In genomic region chr5:113800280-113800679, GRCm38 (mm10) we compare ENCODE assay signal across 8 mouse cellular contexts. TPM values are rescaled to one million over a fixed set of nuclear protein-coding genes. Genes with fewer than 3 reads are reported as not detected.
A peak's percentile ranks its signal among the peaks of the same experiment; 100 is the strongest.
DNase-seq lines count a peak whose midpoint lies in the region; ATAC-seq and TF ChIP-seq lines count a peak whose summit lies in the region.

Gene Tmem119 (minus strand): TSS chr5:113800516.

- no peaks in the 10 kb centered on the region for H3K27me3 ChIP-seq in heart, adult 2 months (ENCODE audit: control insufficient read depth, insufficient read depth, low read length)
- no peaks in the 10 kb centered on the region for H3K27me3 ChIP-seq in kidney, adult 2 months (replicated peaks; ENCODE audit: control insufficient read depth, insufficient read depth, low read length)
- peaks cover 19% of the 10 kb centered on the region; the same call in 1 of the 2 replicates for H3K27me3 ChIP-seq in liver, embryonic 13.5 days
- H3K27me3 ChIP-seq in neural tube, embryonic 15.5 days (replicated peaks): 0 out of 2 replicates have a peak, but pooled peaks cover 3% of the 10 kb centered on the region

- intact Hi-C loops in heart, adult 2 months (cut with DNase I): no loop called here

- no peaks in the 10 kb centered on the region for H3K79me2 ChIP-seq in heart, adult 2 months (replicated peaks; ENCODE audit: control insufficient read depth, insufficient read depth, low read length)

- no peaks in the 10 kb centered on the region for H3K4me1 ChIP-seq in heart, adult 2 months (ENCODE audit: control insufficient read depth, insufficient read depth, low read length)
- H3K4me1 ChIP-seq in kidney, adult 2 months (ENCODE audit: control insufficient read depth, insufficient read depth, low read length): no peaks in the 10 kb centered on the region
- H3K4me1 ChIP-seq in liver, embryonic 13.5 days (replicated peaks): peaks cover 27% of the 10 kb centered on the region
- peaks cover 8% of the 10 kb centered on the region for H3K4me1 ChIP-seq in neural tube, embryonic 15.5 days

- H3K9me3 ChIP-seq in liver, embryonic 13.5 days (replicated peaks): no peaks in the 10 kb centered on the region
- H3K9me3 ChIP-seq in neural tube, embryonic 15.5 days (replicated peaks): no peaks in the 10 kb centered on the region

- peak; percentile 42 to 69 for DNase-seq in adrenal gland, adult (ENCODE audit: inconsistent age in 2 of 2, low spot score in 1 of 2)
- DNase-seq in adrenal gland, adult 8-10 months: no peak
- DNase-seq in embryo, embryonic 11.5 days (ENCODE audit: low read depth, low spot score): peak; percentile 70
- peak; percentile 71 to 79 for DNase-seq in heart, adult 2 months
- peak; percentile 62 for DNase-seq in kidney, adult 2 months
- DNase-seq in liver, embryonic 13.5 days: no peak
- no peak for DNase-seq in cerebellum, adult 11-12 months

- H3K4me2 ChIP-seq in liver, embryonic 13.5 days: peak within 1 kb of the TSS; percentile 30
- peak within 1 kb of the TSS; percentile 27 for H3K4me2 ChIP-seq in neural tube, embryonic 15.5 days

- ATAC-seq in liver, embryonic 13.5 days (ENCODE audit: low read depth): peak; percentile 72
- no peak for ATAC-seq in neural tube, embryonic 15.5 days (ENCODE audit: low FRiP score)

- peak within 1 kb of the TSS; percentile 23; the same call in 1 of the 2 replicates for H3K9ac ChIP-seq in heart, adult 2 months (ENCODE audit: low read depth, low read length)
- H3K9ac ChIP-seq in liver, embryonic 13.5 days: no peak within 1 kb of the TSS
- 0 out of 2 replicates have a peak within 1 kb of the TSS, but pooled peaks have one; percentile 23 for H3K9ac ChIP-seq in neural tube, embryonic 15.5 days (replicated peaks)

- H3K36me3 ChIP-seq in heart, adult 2 months (ENCODE audit: control insufficient read depth, insufficient read depth, low read length): no peaks in the 10 kb centered on the region
- no peaks in the 10 kb centered on the region for H3K36me3 ChIP-seq in kidney, adult 2 months (ENCODE audit: control insufficient read depth, insufficient read depth, low read length)
- H3K36me3 ChIP-seq in liver, embryonic 13.5 days: no peaks in the 10 kb centered on the region
- H3K36me3 ChIP-seq in neural tube, embryonic 15.5 days: no peaks in the 10 kb centered on the region

- TF ChIP-seq POLR2A in heart, adult 2 months (IDR thresholded peaks at IDR 0.05; ENCODE audit: insufficient read depth, low read depth, low read length): peak; percentile 65
- peak; percentile 45 for TF ChIP-seq POLR2A in kidney, adult 2 months (IDR thresholded peaks at IDR 0.05; ENCODE audit: low read depth, low read length)

- whole genome bisulfite sequencing in heart, adult 2 months: 4% methylated on average over 11 of the region's 11 CpGs
- 1% methylated on average over 11 of the region's 11 CpGs for WGBS in kidney, adult 2 months
- 3% methylated on average over 11 of the region's 11 CpGs for WGBS in liver, embryonic 13.5 days (ENCODE audit: insufficient replicate concordance)
- 6% methylated on average over 11 of the region's 11 CpGs for WGBS in neural tube, embryonic 15.5 days

- H3K4me3 ChIP-seq in heart, adult 2 months: peak within 1 kb of the TSS; percentile 23; the same call in 1 of the 2 replicates
- peak within 1 kb of the TSS; percentile 65 for H3K4me3 ChIP-seq in kidney, adult 2 months (ENCODE audit: insufficient read depth, low read depth, low read length)
- H3K4me3 ChIP-seq in liver, embryonic 13.5 days (replicated peaks): peak within 1 kb of the TSS; percentile 32
- H3K4me3 ChIP-seq in neural tube, embryonic 15.5 days (replicated peaks): peak within 1 kb of the TSS; percentile 22

- TF ChIP-seq EP300 in heart, adult 2 months (IDR thresholded peaks at IDR 0.05; ENCODE audit: insufficient read depth, low read depth, low read length): no peak

- TF ChIP-seq CTCF in heart, adult 2 months (IDR thresholded peaks at IDR 0.05): no peak
- TF ChIP-seq CTCF in kidney, adult 2 months (conservative IDR thresholded peaks at IDR 0.05; ENCODE audit: insufficient read depth, insufficient read length, low read depth, low read length): no peak

- H3K27ac ChIP-seq in heart, adult 2 months: peak within 1 kb of the TSS; percentile 56
- peak within 1 kb of the TSS; percentile 40 for H3K27ac ChIP-seq in kidney, adult 2 months (ENCODE audit: insufficient read depth, low read depth, low read length)
- no peak within 1 kb of the TSS for H3K27ac ChIP-seq in liver, embryonic 13.5 days
- peak within 1 kb of the TSS; percentile 28; the same call in 1 of the 2 replicates for H3K27ac ChIP-seq in neural tube, embryonic 15.5 days (replicated peaks)

RNA-seq across cellular contexts. Expression of gene Tmem119, which starts in this region (rescaled TPM):
- 10 to 100 TPM in 2 of 4 experiments, 1 to 10 TPM in 2; 9.1 to 14.2 (median 11.2) TPM for total RNA-seq in adrenal gland, adult 8-10 months (2022)
- total RNA-seq in heart, adult 2 months (2021): 1 to 10 TPM; 3.6 to 5.8 TPM
- polyA plus RNA-seq in heart, adult 2 months (2012; rRNA removed): 7.3 and 12.0 TPM in 2 replicates
- 14.8 and 19.0 TPM in 2 replicates for polyA plus RNA-seq in kidney, adult 2 months (2012; rRNA removed)
- 3.8 TPM in 2 replicates for polyA plus RNA-seq in liver, embryonic 13.5 days (2015; fragmentation: Nextera tagmentation; extraction: Ambion mirVana)
- polyA plus RNA-seq in neural tube, embryonic 15.5 days (2015; fragmentation: Nextera tagmentation; extraction: Ambion mirVana): 12.1 and 23.1 TPM in 2 replicates

Comparison
In these comparisons a context has a peak if more than half of its experiments do, and no peak if none do; other contexts are left out.
1. DNase-seq: peak in adrenal gland, adult (2 of 2), embryo, embryonic 11.5 days (single experiment), heart, adult 2 months (2 of 2) and kidney, adult 2 months (single experiment); none in adrenal gland, adult 8-10 months (single experiment), liver, embryonic 13.5 days (single experiment) and cerebellum, adult 11-12 months (single experiment).
2. Peak in every context shown above with its lines, with median percentiles within 50 percentile points of each other: H3K4me3 ChIP-seq.